Mouse (Mus musculus): ENCODE results near the gene Pxt1.

Pxt1 gene

DNA sequence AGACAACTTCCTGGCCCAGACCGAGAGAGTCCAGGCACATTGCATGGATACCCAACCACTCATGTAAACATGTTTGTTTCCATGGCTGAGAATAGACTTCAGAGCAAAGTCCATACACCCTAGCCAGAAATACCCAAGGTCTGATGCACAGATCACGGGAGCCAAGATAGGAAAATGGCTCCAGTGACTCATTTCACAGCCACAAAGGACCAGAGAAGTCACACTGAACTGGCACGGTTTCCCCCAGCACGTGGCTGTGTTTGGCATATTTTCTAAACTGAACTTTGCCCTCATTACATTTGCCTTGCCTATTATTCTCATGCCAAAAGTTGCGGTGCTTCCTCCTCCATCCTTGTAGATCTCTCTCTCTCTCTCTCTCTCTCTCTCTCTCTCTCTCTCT, 30.4 kb downstream of the Pxt1 start:
- no peak for DNase-seq

DNA sequence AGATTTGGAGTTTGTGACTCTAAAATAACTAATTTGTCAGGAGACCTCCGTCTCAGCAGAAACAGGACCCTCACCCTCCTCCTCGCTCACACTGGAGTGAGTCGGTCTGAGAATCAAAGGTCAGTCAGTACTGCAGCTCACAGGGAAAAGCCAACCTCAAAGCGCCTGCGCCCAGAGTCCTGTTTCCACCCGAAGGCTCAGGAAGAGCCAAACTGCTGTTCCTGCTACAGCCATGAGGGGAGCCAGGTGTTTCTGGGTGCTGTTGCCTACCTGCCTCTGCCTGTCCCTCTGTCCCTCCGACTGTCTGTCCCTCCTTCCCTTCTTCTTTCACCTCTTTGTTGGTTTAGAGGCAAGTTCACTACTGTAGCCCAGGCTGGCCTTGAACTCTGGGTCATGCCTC, 33.5 kb downstream of the Pxt1 start:
- no peak for DNase-seq

DNA sequence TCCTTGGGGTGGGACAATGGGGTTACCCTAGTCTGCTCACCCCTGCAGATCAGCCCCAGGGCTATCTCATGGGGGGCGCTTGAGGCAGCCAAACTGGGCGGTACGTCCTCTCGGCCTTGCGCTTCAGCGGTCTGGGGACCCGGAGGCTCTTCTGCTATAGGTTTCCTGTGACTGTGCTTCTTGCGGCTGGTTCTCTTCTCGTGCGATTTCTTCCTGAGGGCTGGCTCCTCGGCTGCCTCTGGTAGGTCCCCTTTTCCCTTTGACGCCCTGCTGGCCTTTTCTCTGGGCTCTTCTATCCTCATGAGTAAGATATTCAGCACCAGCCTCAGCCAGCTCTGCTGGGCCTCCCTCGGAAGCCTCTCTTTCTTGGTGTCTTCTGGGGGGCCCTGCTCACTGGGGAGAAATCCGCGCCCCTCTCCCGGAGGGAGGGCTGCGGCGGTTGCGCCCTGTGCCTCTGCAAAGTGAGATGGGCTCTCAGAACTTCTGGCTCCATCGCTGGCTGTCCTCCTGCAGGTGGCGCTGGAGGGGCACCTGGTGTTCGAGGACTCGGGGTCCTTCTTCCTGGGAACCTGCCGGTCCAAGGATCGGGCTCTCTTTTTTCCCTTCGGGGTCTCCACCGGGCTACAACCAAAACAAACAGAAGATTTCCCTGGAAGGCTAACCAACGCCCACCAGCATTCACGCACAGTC, 34.2 kb downstream of the Pxt1 start:
- no peak for DNase-seq

DNA sequence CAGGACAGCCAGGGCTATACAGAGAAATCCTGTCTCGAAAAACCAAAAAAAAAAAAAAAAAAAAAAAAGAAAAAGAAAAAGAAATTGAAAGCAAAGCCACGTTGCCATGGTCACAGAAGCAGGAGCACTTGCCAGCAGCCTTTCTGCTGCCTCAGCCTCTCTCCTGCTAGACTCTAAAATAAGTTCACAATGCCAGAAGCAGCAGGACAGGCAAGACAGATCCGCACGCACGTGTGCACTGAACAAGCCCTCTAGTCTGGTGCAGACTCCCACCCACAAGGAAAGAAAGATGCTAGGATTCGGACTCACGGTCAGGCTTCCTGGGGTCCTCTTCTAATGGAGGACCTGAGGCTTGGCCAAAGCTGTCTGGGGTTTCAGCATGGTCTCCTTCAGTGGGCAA, 35.7 kb downstream of the Pxt1 start:
- DNase-seq = no peak

DNA sequence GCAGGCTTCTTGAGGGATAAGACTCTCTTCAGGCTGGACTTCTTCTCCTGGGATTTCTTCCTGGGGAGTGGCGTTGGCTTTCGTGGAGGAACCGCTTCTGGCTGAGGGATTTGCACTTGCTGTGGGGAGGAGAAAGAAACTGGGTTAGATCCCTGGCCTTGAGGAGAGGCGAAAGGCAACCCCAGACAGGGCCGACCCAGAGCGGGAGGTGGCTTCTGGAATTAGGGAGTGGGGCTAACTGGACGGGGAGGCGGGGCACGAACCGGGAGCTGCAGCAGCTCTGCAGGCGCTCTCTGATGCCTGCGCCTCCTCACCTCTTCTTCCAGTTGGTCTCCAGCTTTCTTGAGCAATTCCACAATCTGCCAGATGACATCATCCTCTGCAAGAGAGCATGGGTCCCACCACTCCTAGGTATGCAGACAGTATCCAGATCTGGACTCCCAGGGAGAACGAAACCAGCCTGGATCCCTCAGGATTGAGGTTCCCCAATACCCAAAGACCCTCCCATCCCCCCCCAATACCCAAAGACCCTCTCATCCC, 38.2 kb downstream of the Pxt1 start:
- no peak for DNase-seq

DNA sequence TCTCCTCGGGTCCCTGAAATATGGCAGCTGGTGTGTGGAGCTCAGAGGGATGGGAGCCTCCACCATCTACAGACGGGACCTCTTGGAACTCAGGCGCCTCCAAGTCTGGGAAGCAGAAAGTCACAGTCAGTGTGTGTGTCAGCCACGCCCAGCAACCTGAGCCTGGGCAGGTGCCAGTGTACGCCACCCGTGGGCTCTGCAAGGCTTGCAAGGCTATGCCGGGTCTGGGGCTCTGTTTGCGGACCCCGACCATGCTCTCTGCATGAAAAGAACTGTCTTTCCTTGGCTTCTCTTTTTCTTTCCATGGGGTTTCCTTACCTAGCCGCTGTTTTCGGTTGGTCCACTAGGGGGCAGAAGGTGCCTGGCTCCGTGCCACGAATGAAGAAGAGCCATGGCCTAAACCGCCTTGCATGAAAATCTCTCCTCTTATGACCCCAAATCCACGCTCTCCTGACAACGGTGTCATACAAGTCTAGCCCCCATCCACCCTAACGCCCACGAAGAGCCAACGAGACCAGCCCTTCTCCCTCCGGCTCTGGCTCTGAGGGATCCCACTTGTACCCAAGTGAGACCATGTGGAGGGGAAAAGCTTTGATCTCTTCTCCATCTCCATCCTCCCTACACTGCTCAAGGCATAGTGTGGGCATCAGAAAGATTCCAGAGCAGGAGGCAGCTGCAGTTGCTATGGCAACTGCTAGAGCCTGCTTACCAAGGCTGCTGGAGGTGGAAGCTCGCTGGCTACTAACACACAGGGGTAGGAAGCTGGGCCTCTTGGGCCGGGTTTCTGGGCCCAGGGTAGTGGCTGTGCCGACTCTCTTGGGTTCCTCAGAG, 38.9 kb downstream of the Pxt1 start:
- peak; percentile 66 for DNase-seq

DNA sequence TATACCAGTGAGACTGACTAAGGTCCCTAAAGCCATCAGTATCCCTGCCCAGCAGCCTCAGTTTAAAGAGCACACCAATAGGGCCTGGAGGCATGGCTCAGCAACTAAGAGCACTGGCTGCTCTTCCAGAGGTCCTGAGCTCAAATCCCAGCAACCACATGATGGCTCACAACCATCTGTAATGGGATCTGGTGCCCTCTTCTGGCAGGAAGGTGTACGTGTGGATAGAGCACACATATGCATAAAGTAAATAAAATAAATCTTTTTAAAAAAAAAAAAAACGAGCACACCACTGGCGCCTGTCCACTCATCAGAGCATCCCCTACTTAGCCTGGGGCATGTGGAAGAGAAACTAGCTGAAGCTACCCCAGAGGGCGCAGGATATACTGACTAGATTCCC, 42.1 kb downstream of the Pxt1 start:
- DNase-seq = no peak

DNA sequence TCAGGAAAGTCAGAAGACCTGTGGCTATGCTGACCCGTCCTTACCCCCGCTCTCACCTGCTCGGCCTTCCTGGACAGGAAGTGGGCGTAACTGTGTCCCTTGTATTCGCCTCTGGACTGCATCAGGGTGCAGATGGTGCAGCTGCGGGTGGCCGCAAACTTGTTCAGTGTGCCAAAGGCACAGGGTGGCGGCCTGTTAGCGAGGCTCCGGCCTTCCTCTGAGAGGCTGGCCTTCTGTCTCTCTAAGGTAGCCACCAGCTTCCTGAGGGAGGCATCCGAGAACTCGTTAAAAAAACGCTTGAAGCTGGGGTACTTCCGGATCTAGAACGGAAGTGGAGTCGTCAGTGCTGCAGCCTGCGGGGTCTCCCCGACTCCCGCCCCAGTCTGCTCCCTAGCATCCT, 44.2 kb downstream of the Pxt1 start:
- peak; percentile 62 for DNase-seq

DNA sequence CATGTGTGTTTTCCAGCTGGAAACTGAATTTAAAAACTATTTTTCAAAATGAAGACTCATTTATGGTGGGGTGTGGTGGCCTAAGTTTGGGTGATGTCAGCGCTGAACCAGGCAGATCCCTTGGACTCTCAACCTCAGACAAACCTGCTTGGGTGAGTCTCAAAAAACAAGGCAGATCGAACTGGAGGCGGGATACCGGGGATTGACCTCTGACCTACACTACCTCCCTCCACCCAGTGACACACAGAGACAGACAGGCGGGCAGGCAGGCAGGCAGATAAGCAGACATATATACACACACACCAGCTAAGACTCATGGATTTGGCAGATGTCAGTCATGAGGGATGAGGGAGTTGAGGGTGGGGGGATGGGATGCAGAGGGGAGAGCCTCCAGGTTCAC, 45.4 kb downstream of the Pxt1 start:
- no peak for DNase-seq

DNA sequence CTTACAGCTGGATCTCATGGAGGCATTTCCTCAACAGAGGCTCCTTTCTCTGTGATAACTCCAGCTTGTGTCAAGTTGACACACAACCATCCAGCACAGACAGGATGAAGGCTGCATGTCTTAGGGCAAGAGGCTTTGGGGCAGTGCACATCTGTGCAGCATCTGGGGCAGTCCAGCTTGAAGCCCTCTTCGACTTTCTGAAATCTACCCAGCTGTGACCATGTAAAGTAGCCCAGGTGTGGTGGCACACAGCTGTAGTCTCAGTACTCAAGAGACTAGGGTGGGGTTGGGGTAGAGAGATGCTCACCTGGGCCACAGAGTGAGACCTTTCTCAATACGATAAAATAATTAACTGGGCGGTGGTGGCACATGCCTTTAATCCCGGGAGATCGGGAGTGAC, 45.8 kb downstream of the Pxt1 start:
- DNase-seq = no peak

DNA sequence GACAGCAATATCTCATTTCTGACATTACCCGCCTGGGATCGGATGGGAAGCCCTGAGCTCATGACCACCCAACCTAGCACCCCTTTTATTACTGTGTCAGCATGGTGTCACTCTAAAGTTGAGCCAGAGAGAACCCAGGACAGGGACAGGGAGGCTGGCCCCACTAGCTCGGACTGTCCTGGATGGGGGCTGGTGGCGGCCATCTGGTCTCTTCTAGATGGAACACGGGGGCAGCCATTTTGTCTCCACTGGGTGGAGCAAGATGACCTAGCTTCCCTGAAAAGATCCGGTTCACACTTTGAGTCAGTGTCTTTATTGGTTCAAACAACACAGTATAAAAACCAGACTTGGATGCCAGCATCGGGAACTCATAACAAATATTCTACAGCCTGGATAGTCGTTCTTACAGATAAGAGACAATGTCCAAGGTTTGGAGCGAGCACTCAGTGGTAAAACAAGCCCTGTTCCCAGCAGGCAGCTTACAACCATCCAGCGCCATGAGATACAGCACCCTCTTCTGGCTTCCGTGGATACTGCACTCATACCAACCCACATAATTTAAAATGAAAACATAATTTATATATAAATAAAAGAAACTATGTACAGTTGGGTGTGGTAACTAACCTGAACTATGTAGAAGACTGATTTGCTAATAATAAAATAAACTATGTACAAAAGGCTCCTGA, 47.4 kb downstream of the Pxt1 start:
- no peak for DNase-seq

DNA sequence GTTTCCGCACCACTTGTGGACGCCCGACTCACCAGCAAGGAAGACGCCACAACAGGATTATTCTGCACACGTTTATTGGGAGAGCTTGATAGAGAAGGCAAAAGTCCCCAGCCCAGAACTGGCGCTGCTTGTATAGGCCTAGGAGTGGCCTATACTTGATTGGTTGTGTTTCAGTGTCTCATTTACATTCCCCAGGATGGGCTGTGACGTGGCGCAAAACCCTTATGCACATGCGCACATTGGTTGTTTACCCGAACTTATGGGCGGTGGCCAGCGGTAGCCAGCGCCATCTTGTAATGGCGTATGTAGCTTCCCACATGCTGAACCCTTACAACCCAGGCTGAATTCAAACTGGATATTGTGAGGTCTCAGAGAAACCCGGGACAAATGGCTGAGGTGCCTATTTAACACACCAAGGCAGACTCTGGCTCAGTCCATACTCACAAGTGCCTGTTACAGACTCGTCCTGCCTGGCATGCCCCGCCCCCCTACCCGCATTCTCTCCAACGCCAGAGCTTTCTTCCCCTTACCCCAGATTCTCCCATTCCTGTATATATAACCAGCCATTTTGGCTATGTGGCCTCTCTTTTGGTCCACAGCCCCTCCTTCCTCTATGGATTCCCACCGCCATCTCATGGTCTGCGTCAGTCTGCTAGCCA, 48.3 kb downstream of the Pxt1 start:
- no peak for DNase-seq

DNA sequence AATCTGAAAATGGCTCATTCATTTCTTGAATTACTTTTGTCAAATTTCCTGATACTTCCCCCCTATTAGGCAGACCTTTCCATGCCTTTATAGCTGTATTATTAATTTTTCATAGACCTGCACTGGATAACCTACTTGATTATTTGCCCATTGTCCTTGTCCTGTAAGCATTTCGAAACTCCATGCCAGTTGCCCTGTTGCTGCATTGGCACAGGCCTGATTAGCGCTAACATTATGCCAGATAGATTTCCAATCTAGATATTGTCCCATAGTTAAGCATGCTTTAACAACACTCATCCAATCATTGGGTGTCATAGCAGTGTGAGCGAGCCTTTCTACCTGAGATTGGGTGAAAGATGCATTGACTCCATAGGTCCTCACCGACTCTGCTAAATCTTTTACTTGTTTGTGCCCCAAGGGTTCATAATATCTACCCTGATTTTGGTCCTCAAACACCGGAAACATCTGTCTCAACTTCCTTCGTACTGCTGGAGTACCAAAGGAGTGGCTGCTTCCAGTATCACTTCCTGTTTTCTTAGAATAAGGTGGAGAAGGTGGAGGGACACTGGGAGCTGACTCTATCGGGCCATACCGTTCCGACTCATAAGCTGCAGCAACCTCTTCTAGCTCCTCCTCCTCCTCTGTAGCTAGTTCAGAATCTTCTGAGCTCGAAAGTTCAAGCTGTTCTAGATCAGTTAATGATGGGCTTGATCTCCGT, 49.4 kb downstream of the Pxt1 start:
- DNase-seq = no peak

DNA sequence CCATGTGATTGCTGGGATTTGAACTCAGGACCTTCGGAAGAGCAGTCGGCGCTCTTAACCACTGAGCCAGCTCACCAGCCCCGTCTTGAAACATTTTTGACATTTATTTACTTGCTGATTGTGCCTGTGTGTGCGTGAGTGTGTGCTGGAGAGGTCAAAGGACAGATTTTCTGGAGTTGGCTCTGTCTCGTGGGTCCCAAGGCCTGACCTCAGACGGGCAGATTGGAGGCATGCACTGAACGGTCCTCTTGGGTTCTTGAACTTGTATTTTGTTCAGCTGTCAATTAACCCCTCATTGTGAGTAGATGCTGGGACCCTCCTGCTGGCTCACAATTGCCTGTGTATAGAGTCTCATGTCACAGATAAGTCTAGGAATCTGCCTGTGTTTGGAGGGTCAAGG, 57.4 kb downstream of the Pxt1 start:
- no peak for DNase-seq

DNA sequence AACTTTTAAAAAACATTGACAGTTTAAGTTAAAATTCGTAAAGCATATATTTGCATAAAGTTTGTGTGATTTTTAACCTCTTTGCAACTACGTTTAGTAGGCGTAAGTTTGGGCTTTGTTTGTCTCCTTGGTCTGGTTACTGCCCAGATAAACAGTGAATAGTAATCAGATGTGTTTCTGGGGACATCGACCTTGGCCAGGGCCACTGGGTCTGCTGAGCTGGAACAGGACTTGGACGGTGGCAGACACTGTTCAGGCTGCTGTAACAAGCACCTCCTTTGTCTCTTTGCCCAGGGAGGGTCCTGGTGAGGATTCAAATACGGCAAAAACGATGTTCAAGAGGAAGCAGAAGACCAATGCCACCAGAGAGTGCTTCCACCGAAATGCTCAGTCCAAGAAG, 58.4 kb downstream of the Pxt1 start:
- DNase-seq = no peak
